Mouse (Mus musculus) lung, adult 18-20 months (tissue): ENCODE results near the gene Eif3g.

Experiments
- DNase-seq, 2 experiments: peaks; one replicate each; pipeline ENCODE4 v3.0.0; 2022; ENCODE audit warnings: mixed read lengths in 2 of 2

The Eif3g gene

DNA sequence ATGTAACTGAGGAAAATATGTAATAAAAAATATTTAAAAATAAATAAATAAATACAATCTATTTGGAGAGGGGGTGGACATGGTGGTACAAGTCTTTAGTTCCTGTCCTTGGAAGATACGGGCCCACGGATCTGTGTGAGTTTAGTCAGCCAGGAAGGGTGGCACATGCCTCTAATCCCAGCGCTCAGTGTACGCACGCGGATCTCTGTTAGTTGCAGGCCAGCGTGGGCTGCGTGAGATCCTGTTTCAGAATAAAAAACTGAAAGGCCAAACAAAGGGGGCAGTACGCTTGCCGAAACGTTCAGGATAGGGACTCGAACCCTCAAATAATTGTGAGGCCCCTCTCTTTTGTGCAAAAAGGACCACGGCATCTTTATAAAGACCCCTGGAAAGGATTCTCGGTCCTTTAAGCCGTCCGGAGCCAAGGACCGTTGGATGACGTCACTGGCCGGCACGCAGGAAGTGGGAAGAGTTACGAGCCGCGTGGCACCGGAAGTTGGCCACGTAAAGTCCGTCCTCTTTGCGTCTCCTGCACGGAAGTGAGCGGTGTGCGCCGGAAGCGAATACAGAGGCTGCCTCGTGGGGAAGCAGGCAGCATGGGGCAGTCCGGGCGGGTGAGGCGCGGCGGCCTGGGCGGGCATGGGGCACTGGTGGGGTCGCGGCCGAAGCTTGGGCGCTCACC lies 10.6 kb downstream of the Eif3g start, which contains the start of gene Ppan:
Ppan (plus strand) TSS at position 472 of the 682 bp plus-strand sequence.
- DNase-seq, result peak; percentile 96

DNA sequence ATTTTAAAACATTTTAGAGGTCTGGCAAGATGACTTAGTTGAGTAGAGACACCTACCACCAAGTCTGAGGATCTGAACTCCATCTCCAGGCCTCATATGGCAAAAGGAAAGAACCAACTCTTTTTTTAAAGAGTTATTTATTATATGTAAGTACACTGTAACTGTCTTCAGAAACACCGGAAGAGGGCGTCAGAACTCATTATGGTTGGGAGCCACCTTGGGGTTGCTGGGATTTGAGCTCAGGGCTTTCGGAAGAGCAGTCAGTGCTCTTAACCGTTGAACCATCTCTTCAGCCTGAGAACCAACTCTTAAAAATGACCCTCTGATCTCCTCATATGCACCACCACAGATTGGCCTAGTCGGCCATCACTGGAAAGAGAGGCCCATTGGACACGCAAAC lies 11.2 kb downstream of the Eif3g start:
- no peak for DNase-seq

DNA sequence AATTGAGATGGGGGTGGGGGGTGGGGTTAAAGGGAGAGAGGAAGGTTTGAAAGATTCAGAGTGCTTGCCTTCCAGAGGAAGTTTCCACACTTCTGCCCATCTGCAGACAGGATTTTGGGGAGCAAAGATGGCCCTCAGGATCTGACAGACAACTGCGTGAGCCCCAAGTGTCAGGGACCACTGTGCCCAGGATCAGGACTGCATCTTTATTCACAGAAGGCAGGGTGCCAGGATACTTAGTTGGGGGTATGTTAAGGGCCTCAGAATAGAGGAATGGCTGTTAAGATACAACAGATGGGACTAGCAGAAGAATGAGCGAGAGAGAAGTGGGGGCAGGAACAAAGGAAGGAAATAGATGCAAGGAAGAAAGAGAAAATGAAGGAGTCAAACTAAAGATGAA lies 11.9 kb downstream of the Eif3g start:
- DNase-seq, result no peak

- DNase-seq, result no peak
These were observed 19.2 kb downstream of the Eif3g start, which contains the start of gene Angptl6 for GRCm38 (mm10) chr9:20879097-20879792. Angptl6 (minus strand) TSS chr9:20879727.

DNA sequence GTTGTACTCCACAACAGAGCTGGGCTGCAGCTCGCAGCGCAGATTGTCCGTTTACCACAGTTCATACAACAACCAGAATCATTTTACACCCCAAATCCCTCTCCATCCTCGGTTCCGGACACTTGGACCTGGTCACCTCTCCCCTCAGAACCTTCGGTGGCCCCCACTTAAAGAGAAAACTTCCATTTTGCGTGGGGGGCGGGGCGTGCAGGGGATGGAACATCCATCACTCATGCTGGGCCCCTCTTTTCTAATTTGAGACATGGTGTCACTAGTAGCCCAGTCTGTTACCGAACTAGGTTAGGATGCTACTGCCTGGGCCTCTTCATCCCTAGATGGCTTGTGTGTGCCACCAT lies 19.7 kb downstream of the Eif3g start:
- peak in 1 of 2 experiments; percentile 45 for DNase-seq

DNA sequence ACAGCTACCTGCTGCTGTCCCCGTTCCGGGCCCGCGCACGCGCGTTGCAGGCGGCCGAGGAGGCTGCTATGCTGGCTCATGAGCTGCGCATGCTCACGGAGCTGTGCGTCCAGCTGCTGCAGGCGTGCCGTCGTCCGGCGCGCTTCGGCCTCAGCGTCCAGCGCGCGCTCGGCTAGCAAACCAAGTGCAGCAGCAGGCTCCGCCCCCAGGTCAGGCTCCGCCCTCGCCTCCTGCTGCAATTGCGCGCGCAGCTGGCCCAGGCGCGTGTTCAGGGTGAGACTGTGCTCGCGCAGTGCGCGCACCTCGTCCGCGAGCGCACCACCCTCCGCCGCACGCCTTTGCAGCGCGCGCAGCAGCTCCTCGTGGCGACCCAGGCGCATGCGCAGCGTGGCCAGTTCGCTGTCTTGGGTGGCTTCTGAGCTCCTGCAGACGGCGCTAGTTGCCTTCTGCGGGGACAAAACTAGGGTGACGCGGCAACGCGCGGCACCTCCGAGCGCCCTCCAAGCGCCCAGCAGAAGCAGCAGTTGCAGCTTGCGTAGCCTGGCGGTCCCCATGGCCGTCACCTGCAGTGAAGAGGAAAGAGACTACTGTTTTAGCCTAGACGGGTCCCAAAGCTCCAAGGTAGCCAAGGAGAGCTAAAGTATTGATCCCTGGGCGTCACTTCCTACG lies 20.2 kb downstream of the Eif3g start:
- DNase-seq, result peak; percentile 99

GRCm38 (mm10) chr9:20877118-20878040 lies 21.0 kb downstream of the Eif3g start:
- DNase-seq, result no peak

- DNase-seq, result no peak
These were observed 21.9 kb downstream of the Eif3g start for GRCm38 (mm10) chr9:20876318-20877117.

DNA sequence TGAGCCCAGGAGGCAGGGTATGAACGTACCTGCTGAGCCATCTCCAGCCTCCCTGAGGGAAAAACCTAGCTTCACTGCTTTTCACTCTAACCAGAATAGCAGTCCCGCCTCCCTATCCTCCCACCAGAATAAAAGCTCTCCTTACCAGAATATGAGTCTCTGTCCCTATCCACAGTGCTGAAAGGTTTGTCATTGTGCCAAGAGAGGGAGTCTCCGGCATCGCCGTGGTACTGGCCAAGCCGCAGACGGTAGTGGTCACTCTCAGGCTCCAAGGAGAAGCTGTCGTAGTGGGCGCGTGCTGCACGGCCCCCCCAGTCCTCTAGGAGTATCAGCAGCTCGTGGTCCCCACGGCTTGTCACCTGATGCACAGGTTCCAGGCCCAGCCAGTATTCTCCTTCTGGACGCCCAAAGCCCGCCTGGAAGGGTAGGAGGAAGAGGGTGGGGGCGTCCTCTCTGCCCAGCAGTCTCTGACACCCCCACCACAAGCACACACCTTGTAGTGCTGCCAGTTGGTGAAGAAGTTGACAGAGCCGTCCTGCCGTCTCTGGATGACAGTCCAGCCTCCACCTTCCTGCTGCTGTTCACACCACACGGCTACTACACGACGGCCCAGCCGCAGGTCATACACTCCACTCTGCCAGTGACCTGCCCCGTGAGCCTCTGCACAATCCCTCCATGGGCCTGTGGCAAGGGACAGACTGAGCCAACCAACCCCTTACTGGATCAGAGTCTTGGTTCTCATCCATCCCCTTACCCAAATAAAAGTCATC lies 23.2 kb downstream of the Eif3g start:
- no peak for DNase-seq

- DNase-seq, result no peak
These were observed 24.9 kb downstream of the Eif3g start for GRCm38 (mm10) chr9:20873521-20873920.

DNA sequence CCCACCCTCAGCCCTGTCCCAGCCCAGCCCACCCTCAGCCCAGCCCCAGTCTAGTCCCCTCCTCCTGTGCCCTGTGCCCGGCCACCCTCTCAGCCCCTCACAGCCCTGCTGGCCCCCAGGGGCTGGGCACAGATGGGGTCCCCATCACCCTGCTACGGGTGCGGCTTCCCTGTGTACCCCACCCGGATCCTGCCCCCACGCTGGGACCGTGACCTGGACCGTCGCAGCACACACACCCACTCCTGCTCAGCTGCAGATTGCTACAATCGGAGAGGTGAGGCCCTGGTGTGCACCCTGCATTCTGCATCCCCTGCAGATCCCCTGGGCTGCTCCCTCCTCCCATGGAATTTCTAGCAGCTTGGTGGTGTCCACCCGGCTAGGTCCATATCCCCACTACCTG lies 25.4 kb downstream of the Eif3g start:
- DNase-seq, result no peak

DNA sequence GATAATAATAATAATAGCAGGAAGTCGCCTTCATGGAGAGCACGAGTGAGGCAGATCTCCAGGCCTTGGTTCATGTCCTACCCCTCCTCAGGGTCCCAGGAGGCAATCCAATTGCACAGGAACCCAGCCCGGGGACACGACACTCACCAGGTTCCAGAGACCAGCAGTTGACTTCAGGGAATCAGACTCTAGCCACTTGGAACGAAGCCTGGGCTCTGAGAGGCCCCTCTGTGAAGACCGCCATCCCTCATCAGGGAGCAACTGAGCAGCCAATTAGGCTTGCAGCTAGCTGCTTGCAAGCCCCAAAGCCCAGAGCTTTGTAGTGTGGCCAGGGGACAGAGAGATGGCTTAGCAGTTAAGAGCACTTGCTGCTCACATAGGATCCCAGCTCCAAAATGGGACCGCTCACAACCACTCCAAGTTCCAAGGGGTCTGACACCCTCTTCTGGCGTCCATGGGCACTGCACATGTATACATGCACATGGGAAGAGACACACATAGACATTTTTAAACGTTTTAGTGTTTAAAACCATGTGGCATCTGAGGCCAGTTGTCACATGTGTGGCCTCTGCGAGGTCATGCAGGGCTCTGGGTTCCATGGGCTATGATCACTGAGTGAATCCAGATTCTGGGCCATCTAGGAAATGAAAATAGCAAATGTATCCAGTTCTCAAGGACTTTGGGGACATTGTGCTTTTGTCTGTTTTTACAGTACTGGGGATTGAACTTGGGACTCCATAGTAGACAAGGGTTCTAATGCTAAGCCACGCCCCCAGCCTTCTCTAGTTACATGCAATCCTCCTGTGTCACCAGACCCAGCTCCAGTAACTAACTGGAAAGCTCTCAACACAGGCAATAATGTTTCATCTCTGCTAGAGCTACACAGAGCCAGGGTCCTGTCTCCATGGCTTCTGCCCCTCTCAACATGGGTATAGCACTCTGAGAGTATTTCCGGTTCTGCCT lies 27.9 kb downstream of the Eif3g start:
- DNase-seq, result no peak

DNA sequence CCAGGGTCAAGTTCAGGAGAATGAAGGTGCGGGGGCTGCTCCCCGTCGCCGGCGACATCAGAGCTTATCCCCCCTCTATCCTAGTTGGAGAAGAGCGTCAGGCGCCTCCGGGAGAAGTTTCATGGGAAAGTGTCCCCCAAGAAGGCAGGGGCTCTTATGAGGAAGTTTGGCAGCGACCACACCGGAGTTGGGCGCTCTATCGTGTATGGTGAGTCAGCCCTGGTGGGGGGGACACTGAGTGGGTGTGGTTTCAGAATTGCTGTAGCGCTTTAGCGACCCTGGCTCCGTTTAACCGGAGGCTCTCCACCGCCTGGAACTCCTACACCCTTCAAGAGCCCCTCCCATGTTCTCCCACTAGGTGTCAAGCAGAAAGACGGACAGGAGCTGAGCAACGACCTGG lies 29.2 kb downstream of the Eif3g start:
- peak; percentile 25 to 31 for DNase-seq

GRCm38 (mm10) chr9:20868448-20869001 lies 29.9 kb downstream of the Eif3g start, which contains the start of gene A230050P20Rik:
A230050P20Rik (plus strand) TSS chr9:20868642.
- DNase-seq, result peak; percentile 63 to 68

DNA sequence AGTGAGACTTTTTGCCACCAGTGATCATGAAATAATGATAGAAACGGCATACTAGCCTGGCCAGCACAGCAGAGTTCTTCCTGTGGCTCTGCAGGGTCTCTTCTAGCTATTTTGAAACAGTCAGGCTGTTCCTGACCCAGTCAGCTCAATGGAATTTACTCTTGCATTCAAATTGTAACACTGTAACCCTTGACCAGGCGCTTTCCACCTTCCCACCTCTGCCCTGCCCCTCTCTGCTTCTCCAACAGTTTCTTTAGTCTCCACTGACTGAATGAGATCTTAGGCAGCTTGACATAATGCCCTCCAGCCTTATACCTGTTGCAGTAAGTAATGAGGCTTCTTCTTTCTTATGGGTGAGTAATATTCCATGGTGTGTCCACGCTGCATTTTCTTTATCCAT lies 31.5 kb downstream of the Eif3g start:
- DNase-seq, result no peak

DNA sequence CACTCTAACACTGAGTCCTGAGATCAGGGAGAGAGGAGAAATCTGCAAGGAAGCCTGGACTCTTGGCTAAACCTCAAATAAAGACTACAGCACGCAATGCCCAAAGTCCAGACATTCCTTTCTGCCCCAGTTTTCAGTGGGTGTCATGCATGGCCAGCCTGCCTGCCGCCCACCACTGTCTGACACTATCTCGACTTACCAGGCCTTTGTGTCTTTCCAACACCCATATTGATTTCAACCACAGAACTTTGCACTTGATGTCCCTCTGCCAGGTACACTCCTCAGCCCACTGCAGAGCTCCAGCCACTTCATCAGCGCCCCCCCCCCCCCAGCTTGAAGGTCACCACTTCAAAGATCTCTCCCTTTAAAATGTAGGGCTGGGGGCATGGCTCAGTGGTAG lies 36.2 kb downstream of the Eif3g start:
- no peak for DNase-seq

DNA sequence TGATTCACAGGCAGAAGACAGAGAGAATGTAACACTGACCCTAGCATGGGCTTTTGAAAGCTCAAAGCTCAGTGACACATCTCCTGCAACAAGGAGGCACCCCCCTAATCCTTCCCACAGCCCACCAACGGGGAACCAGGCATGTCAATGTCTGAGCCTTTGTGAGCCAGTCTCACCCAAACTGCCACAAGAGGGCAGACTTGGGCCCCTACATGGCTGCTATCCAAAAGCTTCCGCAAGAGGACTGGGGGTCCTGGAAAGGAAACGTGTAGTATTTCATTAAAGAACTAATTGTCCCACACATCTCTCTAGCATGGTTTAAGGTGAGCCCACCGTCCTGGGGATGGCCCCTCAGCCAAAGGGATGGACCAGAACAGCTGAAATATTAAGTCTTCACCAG lies 36.6 kb downstream of the Eif3g start:
- DNase-seq, result no peak

DNA sequence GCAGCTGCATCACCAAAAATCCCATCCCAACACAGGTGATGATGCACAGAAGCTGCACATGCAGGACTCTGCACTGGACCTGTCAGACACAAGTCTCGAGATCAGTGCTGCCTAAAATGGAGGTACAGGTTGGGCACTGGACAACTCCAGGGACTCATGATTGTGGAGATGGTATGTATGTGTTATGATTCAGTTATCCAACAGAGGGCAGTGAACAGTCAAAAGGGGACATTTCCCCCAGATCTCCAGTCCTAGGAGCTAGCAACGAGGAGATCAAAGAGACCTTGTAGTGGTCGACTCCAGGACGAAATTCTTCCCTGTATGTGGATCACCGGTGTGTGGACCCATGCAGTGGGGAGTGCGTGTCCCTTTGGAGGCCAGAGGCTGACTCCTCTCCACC lies 38.5 kb downstream of the Eif3g start:
- DNase-seq, result no peak

DNA sequence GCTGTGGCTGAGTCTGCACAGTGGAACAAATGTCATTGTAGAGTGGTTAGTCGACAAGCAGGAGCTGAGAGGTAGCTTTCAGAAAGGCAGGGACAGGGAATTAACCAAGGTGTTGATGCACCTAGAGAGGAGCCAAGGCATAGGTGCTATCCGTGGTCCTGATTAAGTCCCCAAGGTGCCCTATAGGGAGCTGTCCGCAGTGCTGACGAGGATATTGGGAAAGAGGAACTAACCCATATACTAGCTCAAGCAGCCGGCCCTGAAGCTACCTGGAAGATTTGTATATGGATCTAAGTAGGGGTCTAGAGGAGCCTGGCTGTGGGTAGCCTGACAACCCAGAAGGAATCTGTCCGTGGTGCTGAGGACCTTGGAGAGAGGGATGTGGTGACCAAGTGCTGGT lies 41.3 kb downstream of the Eif3g start:
- peak; percentile 31 to 49 for DNase-seq

DNA sequence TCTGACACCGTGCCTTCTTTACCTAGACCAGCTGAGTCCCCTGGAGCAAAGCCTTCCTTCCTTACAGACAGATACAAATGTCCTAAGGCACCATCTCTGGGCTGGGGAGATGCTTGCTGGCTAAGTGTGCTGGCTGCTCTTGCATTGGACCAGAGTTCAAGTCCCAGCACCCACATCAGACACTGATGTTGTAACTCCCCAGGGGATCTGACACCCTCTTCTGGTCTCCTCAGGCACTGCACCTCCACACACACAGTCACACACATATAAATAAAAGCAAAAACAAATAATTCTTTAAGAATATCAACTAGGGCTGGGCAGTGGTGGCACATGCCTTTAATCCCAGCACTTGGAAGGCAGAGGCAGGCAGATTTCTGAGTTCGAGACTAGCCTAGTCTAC lies 48.2 kb downstream of the Eif3g start:
- DNase-seq, result no peak
